Mouse (Mus musculus) heart, postnatal 4 days (tissue): ENCODE measurements around the gene Foxl2. TPM values are rescaled to one million over a fixed set of nuclear protein-coding genes. Genes with fewer than 3 reads are reported as not detected.

Experiments
- DNase-seq: peaks from one replicate; pipeline ENCODE4 v3.0.0; 2021
- total RNA-seq, 2 experiments: library from RNA; stranded (reverse); gene quantifications; 2 replicates each; pipeline ENCODE4 v1.2.3; 2021

Gene Foxl2
- total RNA-seq, 2 experiments from 2014 or later = not detected

- no peak for DNase-seq
These were observed 7.5 kb downstream of the Foxl2 start for GRCm38 (mm10) chr9:98962478-98963142.

- no peak for DNase-seq
These were observed 8.6 kb downstream of the Foxl2 start for GRCm38 (mm10) chr9:98963661-98964060.

GRCm38 (mm10) chr9:98965084-98965483, 10.0 kb downstream of the Foxl2 start:
- peak; percentile 64 for DNase-seq

GRCm38 (mm10) chr9:98973101-98973521, 18.0 kb downstream of the Foxl2 start:
- no peak for DNase-seq

GRCm38 (mm10) chr9:98973561-98973960, 18.5 kb downstream of the Foxl2 start:
- no peak for DNase-seq

GRCm38 (mm10) chr9:98974898-98975297, 19.8 kb downstream of the Foxl2 start:
- no peak for DNase-seq

GRCm38 (mm10) chr9:98976081-98976480, 21.0 kb downstream of the Foxl2 start:
- DNase-seq = no peak

GRCm38 (mm10) chr9:98976520-98976919, 21.4 kb downstream of the Foxl2 start:
- DNase-seq = no peak

GRCm38 (mm10) chr9:98979431-98980416, 24.6 kb downstream of the Foxl2 start:
- DNase-seq = peak; percentile 91

GRCm38 (mm10) chr9:98985800-98986475, 30.9 kb downstream of the Foxl2 start, which contains the start of gene Faim:
Gene Faim, plus strand, starts transcription at chr9:98986373.
- DNase-seq = peak; percentile 100

- DNase-seq = no peak
These were observed 31.5 kb downstream of the Foxl2 start for GRCm38 (mm10) chr9:98986476-98987096.

GRCm38 (mm10) chr9:98987131-98987530, 32.0 kb downstream of the Foxl2 start:
- no peak for DNase-seq

GRCm38 (mm10) chr9:98994103-98994502, 39.0 kb downstream of the Foxl2 start:
- no peak for DNase-seq

GRCm38 (mm10) chr9:98999881-99000339, 44.8 kb downstream of the Foxl2 start:
- DNase-seq = no peak

- no peak for DNase-seq
These were observed 46.2 kb downstream of the Foxl2 start for GRCm38 (mm10) chr9:99001326-99001725.

Other genes with a start within 250 kb of the Foxl2 start
- gene Prr23a1, start 112.8 kb upstream of the Foxl2 start, total RNA-seq = not detected
- not detected for gene Prr23a2, start 98.8 kb upstream of the Foxl2 start, total RNA-seq
- not detected for gene Prr23a3, start 90.5 kb upstream of the Foxl2 start, total RNA-seq
- not detected for gene 7420426K07Rik, start 52.2 kb upstream of the Foxl2 start, total RNA-seq
- 10 to 100 TPM; 12.5 to 14.2 TPM for gene Faim, start 31.1 kb downstream of the Foxl2 start, total RNA-seq
- gene Gm1123, start 80.4 kb downstream of the Foxl2 start, total RNA-seq = not detected
- 10 to 100 TPM; 11.0 to 11.6 TPM for gene Pik3cb, start 185.3 kb downstream of the Foxl2 start, total RNA-seq